Mouse (Mus musculus): ENCODE measurements around the gene Foxk1. TPM values are rescaled to one million over a fixed set of nuclear protein-coding genes. Genes with fewer than 3 reads are reported as not detected.

The Foxk1 gene
- 2.9 TPM for polyA plus RNA-seq (2014; fragmentation: Illumina TruSeq; extraction: RNeasy Lipid Tissue Mini Kit (QIAGEN cat#74804); ENCODE audit: low replicate concordance)

DNA sequence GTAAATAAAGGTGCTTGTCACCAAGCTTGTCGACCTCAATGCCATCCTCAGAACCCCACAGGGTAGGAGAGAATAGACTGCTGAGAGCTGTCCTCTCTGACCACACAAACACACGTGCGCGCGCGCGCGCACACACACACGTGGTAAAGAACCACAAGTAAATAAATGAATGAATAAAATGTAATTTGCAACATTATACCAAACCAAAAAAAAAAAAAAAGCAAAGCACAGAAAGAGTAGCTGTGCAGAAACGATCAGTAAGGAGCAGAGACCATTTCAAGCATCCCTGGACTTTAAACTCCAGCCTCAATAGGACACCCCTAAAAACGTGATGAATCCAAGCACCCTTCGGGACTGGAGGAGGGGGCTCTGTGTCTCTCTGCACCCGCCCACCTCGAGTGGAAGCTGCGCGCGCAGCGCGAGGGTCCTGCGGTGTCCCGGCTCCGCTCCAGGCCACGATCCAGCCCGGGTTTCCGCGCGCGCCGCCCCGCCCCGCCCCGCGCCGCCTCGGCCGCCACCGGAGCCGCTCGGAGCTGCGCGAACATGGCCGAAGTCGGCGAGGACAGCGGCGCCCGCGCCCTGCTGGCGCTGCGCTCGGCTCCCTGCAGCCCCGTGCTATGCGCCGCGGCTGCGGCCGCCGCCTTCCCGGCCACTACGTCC is at the start of gene Foxk1:
Foxk1 (plus strand) TSS at position 517 of the 660 bp plus-strand sequence.

DNA sequence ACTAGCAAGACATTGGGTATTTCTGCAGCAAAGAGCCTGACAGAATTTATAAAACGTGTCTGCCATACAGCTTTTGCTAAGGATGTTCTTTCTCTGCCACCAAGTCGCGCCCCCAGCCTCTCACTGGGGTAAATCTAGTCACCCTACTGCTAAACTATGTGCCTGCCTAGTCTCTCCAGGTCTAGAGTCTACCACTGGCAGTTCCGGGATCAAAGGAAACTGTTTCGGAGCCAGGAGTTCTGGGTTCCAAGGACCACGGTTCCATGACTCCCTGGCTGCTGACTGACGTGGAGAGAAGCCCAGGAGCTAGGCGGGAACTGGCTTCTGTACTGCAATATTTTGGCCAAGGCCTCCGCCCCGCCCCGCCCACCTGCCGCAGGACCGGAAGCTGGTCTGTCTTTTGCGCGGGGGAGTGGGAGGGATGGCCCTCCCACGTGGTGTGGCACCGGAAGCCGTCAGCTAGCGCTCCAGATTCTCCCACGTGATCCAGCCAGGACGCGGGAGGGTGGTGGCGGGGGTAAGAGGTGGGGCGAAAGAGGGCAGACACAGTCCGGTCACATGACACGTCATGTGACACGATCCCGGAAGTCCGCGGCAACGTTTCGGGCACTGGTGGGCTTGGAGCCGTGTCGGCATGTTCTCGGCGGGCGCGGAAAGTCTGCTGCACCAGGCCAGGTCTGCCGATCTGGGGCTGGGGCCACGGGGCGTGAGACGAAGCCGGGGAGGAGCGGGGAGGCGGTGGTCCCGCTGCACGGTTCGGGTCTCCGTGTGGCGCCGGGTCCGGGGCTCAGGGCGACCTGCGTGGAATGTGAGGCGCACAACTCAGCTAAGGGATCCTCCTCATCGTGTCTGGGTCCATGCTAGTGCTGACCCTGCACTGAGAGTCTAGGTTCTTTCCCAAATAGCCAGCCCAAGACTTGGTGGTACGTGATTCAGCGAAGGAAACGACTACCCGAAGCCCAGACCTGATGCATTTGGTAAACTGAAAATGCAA is 62.5 kb downstream of the Foxk1 start, which contains the start of gene Ap5z1:
Ap5z1 (plus strand) TSS at position 484 of the 994 bp plus-strand sequence.

Other genes with a start within 250 kb of the Foxk1 start
- 0.59 TPM for gene Ap5z1, start 62.4 kb downstream of the Foxk1 start, polyA plus RNA-seq (2014; fragmentation: Illumina TruSeq; extraction: RNeasy Lipid Tissue Mini Kit (QIAGEN cat#74804); ENCODE audit: low replicate concordance)
- gene Papolb, start 128.6 kb downstream of the Foxk1 start, polyA plus RNA-seq (2014; fragmentation: Illumina TruSeq; extraction: RNeasy Lipid Tissue Mini Kit (QIAGEN cat#74804); ENCODE audit: low replicate concordance): not detected
- gene Radil, start 149.6 kb downstream of the Foxk1 start, polyA plus RNA-seq (2014; fragmentation: Illumina TruSeq; extraction: RNeasy Lipid Tissue Mini Kit (QIAGEN cat#74804); ENCODE audit: low replicate concordance): not detected
- gene Mmd2, start 207.3 kb downstream of the Foxk1 start, polyA plus RNA-seq (2014; fragmentation: Illumina TruSeq; extraction: RNeasy Lipid Tissue Mini Kit (QIAGEN cat#74804); ENCODE audit: low replicate concordance): 0.11 TPM
- 9.2 TPM for gene Wipi2, start 226.2 kb downstream of the Foxk1 start, polyA plus RNA-seq (2014; fragmentation: Illumina TruSeq; extraction: RNeasy Lipid Tissue Mini Kit (QIAGEN cat#74804); ENCODE audit: low replicate concordance)